Mouse (Mus musculus): ENCODE measurements around the gene Pink1.

Gene Pink1
- long read RNA-seq, experiment 1, transcript Pink1-201 (8 exons, 2,375 nt), result major isoform, 201 of 230 reads
- long read RNA-seq, experiment 1, partial matches to known transcripts, result 15 of 230 reads
- long read RNA-seq, experiment 1, other reads (novel, unspliced or antisense), result 13 of 230 reads
- long read RNA-seq, experiment 2, transcript Pink1-201 (8 exons, 2,375 nt), result major isoform, 154 of 189 reads
- long read RNA-seq, experiment 2, partial matches to known transcripts, result 23 of 189 reads
- long read RNA-seq, experiment 2, other reads (novel, unspliced or antisense), result 11 of 189 reads

DNA sequence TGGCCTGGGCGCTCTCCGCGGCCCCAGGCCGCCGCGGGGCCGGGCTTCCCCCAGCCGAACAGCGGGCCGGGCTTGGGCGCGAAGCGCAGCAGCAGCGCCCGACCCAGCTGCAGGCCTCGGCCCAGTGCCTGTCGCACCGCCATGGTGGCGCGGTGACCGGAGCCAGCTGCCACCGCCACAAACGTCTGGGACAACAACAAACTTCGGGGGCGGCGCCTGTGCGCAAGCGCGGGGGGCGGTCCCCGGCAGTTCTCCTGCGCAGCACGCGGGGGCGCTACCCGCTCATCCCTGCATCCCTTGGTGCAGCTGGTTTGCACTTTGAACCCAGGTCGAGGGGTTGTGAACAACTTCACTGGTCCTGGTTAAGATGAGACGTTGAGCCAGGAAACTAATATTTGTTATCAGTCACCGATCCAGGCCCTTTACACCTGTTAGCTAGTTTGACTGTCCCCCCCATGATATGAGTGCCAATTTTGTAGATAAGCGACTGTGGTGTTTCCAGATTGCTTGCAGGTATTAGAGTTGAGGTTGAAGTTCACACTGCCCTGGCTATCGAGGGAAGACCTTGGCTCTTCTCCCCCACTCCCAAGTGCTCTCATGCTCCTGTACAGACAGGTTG, at the start of gene Pink1:
Pink1 (minus strand) TSS at position 231 of the 619 bp plus-strand sequence.
- intact Hi-C loops (cut with DNase I), result no loop called here

DNA sequence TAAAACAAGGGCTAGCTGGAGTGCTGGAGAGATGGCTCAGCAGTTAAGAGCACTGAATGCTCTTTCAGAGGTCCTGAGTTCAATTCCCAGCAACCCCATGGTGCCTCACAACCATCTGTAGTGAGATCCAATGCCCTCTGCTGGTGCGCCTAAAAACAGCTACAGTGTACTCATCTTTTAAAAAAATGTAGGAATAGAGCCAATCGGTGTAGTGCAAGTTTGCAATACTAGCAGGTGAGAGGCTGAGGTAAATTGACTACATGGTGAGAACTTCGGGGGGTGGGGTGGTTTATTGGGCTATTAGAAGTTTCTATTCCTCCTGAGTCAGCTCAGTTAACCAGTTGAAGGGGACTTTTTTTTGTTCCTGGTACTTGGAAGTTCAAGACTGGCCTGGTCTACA, 49.0 kb upstream of the Pink1 start:
- intact Hi-C loops (cut with DNase I), result no loop called here

GRCm38 (mm10) chr4:138370996-138371516, 44.9 kb upstream of the Pink1 start:
- intact Hi-C loops (cut with DNase I), result no loop called here

DNA sequence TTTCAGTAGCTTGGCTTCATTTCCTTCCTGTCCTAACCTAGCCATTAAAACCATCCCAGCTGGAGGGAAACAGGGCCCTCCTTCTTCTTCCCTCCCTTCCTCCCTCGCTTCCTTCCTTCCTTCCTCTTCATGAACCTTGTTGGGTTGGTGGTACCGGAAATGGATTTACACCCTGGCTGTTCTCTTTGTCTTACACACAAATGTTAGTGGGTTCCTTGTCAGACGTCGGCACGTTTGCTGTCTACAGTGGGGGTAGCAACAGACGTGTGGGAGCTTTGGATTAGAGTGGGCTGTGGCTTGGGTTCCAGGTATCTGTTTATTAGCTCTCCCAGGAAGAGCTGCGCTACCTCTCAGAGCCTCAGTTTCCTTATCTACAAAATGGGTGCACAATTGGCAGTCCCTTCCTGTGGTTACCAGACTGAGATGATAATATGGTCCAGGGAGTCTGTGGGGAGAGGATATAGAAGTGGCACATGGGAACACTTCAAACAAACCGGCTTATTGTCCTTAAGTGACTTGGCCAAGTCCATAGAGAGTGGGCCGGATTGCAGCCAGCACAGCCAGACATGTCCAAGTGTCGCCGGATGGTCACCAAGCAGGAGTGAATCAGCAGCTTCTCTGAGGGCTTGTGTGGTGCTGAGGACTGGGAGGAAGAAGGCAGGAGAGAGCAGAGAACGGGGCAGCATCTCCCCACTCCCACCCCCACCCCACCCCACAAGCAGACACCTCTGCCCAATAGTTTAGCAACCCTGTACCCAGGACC, 42.6 kb upstream of the Pink1 start:
- intact Hi-C loops (cut with DNase I), result no loop called here

DNA sequence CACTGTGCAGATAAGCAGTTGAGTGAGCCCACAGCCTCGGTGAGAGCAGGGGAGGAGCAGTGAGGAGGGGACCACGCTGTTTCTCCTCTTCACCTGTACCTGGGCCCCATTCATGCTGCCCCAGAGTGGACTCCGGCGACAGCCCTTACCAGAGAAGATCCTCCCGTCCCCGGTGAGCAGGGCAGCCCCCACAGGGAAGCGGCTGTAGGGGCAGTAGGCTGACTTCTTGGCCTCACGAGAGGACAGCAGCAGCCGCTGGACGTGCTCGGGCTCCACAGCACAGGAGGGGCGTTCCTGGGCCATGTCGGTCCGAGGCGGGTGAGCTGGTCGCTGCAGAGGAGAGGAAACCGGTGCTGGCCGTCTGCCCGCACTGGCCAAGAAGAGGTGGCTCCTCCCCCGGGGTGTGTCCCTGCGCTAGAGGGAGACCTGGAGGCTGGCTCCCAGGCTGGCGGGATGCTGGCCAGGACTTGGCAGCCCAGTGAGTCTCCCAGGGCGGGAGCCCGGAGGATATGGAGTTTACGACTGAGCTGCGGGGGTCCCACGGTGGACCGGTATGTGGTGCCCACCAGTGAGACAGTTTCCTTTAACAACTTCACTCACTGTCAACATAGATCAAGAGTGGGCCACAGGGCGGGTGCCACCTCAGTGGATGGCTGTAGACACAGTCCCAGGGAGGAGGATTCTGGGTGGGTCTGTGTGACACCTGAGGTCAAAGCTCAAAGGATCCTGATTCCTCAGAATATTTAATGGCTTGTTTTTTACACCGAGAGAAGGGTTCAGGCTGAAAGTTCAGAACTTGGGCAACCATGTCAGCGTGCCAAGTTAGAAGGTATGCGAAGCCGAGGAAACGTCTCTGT, 41.8 kb upstream of the Pink1 start, which contains the start of gene Cda:
Cda (minus strand) TSS at position 352 of the 857 bp plus-strand sequence.
- intact Hi-C loops (cut with DNase I), result no loop called here

- intact Hi-C loops (cut with DNase I), result no loop called here
Observed at GRCm38 (mm10) chr4:138366561-138366960, 40.5 kb upstream of the Pink1 start.

- intact Hi-C loops (cut with DNase I), result no loop called here
Observed at GRCm38 (mm10) chr4:138363511-138363910, 37.4 kb upstream of the Pink1 start.

GRCm38 (mm10) chr4:138362883-138363282, 36.8 kb upstream of the Pink1 start:
- intact Hi-C loops (cut with DNase I), result no loop called here

DNA sequence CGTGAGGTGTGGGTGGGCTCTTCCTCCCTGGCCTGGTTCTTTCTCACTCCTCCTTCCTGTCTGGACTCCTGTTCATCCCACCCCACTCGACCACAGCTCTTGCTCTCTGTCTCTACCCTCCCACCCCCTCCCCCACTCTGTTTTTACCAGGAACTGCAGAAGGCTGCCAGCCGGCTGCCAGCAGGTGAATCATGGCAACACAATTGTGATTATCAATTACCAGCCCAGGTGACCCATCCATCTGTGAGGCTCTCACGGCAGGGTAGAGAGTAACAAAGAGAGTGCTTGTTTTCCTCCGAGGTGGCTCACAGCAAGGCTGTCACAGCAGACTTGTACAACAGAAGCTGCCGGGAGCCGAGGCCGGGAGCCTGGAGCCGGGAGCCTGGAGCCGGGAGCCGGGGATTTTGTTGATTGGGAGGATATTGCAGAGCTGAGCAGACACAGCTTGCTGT, 35.3 kb upstream of the Pink1 start:
- intact Hi-C loops (cut with DNase I), result no loop called here

- intact Hi-C loops (cut with DNase I), result no loop called here
Observed at GRCm38 (mm10) chr4:138358176-138358575, 32.1 kb upstream of the Pink1 start.

- intact Hi-C loops (cut with DNase I), result no loop called here
Observed at GRCm38 (mm10) chr4:138356551-138356950, 30.4 kb upstream of the Pink1 start.

DNA sequence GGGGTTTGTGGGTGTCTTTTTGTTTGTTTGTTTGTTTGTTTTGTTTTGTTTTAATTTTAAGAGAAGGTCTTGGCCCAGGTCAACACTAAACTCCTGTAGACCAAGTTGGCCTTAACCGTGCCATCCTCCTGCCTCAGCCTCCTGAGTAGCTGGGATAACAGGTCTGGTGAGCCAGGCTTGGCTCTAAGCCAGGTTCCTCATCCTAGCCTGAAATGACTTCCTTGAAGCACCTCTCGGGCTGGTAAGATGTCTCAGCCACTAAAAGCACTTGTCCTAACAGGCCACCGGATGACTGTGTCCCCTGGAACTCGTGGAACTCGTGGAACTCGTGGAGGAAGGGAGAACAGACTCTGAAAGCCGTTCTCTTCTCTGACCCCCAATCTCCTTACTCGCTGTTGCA, 30.0 kb upstream of the Pink1 start:
- intact Hi-C loops (cut with DNase I), result no loop called here

DNA sequence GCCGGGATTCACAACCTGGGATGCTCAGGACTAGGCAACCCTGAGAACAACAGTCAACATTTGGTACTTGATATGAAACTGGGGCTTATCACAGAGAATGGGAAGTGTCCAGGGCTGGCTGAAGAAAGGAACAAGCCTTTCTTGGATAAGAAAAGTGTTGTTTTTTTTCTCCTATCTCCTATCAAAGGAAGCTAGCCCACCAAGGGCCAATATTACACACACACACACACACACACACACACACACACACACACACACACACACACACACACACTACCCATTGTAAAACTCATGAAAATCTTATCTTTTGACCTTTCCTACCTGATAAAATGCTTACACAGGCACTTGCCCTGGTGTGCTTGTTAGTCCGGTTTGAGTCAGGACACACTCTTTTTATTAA, 29.4 kb upstream of the Pink1 start:
- intact Hi-C loops (cut with DNase I), result no loop called here

- intact Hi-C loops (cut with DNase I), result no loop called here
Observed at GRCm38 (mm10) chr4:138353438-138354171, 27.5 kb upstream of the Pink1 start.

- intact Hi-C loops (cut with DNase I), result no loop called here
Observed at GRCm38 (mm10) chr4:138352692-138353091, 26.6 kb upstream of the Pink1 start.

DNA sequence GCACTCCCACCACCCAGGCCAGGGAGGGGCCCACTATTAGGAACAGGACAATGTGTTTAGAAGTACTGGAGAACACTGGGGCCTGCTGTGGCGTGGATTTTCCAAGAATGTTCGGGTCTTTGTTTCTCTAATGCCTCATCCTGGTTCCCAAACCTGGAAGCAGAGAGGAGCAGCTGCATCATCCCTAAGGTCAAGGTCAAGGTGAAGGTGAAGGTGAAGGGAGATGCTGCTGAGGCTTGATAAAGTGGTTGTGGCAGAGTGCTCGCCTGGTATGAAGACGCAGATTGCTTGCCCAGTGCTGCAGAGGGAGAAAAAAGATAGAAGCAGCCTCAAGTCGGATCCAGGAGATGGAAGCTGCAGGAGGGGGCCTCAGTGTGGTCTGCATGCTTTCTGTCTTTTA, 25.7 kb upstream of the Pink1 start:
- intact Hi-C loops (cut with DNase I), result no loop called here

- intact Hi-C loops (cut with DNase I), result no loop called here
Observed at GRCm38 (mm10) chr4:138348716-138349115, 22.6 kb upstream of the Pink1 start.

- intact Hi-C loops (cut with DNase I), result no loop called here
Observed at GRCm38 (mm10) chr4:138347280-138347679, 21.2 kb upstream of the Pink1 start.

DNA sequence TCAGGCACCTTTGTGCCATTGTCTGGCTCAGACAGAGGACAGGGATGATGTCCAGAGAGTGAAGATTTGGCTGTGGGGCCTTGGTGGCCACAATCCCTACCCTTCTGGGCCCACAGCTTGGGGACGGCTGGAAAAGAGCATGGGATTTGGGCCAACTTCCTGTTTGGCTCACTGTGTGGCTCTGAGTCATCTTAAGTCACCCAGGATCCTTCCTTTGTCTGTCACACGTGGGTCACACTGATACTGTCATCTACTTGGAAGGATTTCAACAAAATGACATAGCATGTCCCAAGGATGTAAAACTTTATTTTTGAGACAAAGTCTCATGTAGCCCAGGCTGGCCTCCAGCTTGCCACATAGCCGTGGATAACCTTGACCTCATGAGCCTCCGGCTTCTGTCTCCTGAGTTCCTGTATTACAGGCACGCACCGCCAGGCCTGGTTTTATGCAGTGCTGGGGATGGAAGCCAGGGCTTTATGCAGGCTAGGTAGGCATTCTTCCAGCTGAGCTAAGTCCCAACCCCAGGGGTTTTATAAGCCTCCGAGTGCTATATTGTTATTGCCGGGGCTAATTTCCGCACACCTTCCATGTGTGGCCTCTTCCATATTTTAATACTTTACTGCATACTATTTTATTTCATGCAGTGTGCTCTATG, 18.9 kb upstream of the Pink1 start:
- intact Hi-C loops (cut with DNase I), result no loop called here

DNA sequence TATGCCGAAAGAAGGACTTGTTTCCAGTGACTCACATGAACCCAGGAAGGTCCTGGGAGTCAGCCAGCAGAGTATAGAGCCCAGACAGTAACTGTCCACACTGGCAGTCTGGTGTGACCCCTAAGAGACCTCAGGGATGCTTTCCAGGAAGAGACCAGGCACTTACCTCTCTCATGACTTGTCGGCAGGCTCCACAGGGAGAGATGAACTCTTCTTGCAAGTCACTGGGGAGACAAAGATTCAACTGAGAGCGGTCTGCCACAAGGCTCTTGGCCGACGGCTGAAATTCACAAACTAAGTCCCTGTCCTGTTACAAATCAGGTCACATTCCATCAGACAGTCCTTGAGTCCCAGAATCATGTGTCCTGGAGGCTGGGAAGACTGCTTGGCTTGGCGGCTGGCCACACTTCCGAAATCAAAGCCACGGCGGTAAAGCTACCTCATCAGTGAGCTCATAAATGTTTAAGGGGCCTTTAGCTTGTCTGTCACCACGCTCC, 17.3 kb upstream of the Pink1 start:
- intact Hi-C loops (cut with DNase I), result no loop called here

Data from adrenal gland (tissue).